Mouse (Mus musculus) MEL (cell line): Measurements from ENCODE around the gene Zfp362. TPM values are rescaled to one million over a fixed set of nuclear protein-coding genes. Genes with fewer than 3 reads are reported as not detected.

Experiments used
- DNase-seq: peaks from one replicate; pipeline ENCODE4 v3.0.0; 2011; ENCODE audit warnings: low read depth, low spot score
- H3K27ac ChIP-seq: 2 replicates; pipeline ENCODE4 v1.5.1; 2012; ENCODE audit warnings: low read depth, mild to moderate bottlenecking, control low read depth, low read length, moderate library complexity; ENCODE audit not compliant: control insufficient read depth
- H3K27me3 ChIP-seq, 2 experiments: fragments of 150-350 bp in 1 of 2; sonication (generic) in 1 of 2; 2 replicates each; pipeline ENCODE4 v1.6.1; 2012; ENCODE audit warnings: low read length in 2 of 2, mild to moderate bottlenecking in 2 of 2, improper control_type of control experiment in 1 of 2, moderate library complexity in 1 of 2; ENCODE audit not compliant: insufficient read depth in 2 of 2, control insufficient read depth in 1 of 2
- H3K36me3 ChIP-seq, 2 experiments: 2 replicates each; pipeline ENCODE4 v1.6.1; 2012 to 2014; ENCODE audit warnings: low read length in 2 of 2, improper control_type of control experiment in 1 of 2, inconsistent platforms in 1 of 2, mild to moderate bottlenecking in 1 of 2; ENCODE audit not compliant: insufficient read depth in 2 of 2, control insufficient read depth in 1 of 2
- H3K4me1 ChIP-seq, 2 experiments: fragments of 150-350 bp in 1 of 2; sonication (generic) in 1 of 2; 2 replicates each; pipeline ENCODE4 v1.6.1; 2012; ENCODE audit warnings: low read length in 2 of 2, improper control_type of control experiment in 1 of 2, mild to moderate bottlenecking in 1 of 2; ENCODE audit not compliant: insufficient read depth in 2 of 2, control insufficient read depth in 1 of 2
- H3K4me3 ChIP-seq, 2 experiments: fragments of 150-350 bp in 1 of 2; sonication (generic) in 1 of 2; 2 replicates each; pipeline ENCODE4 v1.5.1; 2012; ENCODE audit warnings: low read depth in 2 of 2, low read length in 2 of 2, mild to moderate bottlenecking in 2 of 2, moderate library complexity in 2 of 2, control low read depth in 1 of 2, improper control_type of control experiment in 1 of 2; ENCODE audit not compliant: control insufficient read depth in 1 of 2, insufficient read depth in 1 of 2
- H3K79me2 ChIP-seq: 2 replicates; pipeline ENCODE4 v1.6.1; 2012; ENCODE audit warnings: mild to moderate bottlenecking, low read length, moderate library complexity; ENCODE audit not compliant: control insufficient read depth, poor library complexity, insufficient read depth
- H3K9ac ChIP-seq: 2 replicates; pipeline ENCODE4 v1.6.1; 2012; ENCODE audit warnings: low read depth, mild to moderate bottlenecking, control low read depth, low read length, moderate library complexity; ENCODE audit not compliant: control insufficient read depth, poor library complexity, severe bottlenecking
- H3K9me3 ChIP-seq: fragments of 150-350 bp; sonication (generic); replicated peaks from 2 replicates; pipeline ENCODE4 v1.6.1; 2012; ENCODE audit warnings: mild to moderate bottlenecking, low read length, improper control_type of control experiment, moderate library complexity; ENCODE audit not compliant: insufficient read depth
- BHLHE40 ChIP-seq: IDR thresholded peaks from 2 replicates; pipeline ENCODE4 v1.6.1; 2012; ENCODE audit warnings: low read depth, mild to moderate bottlenecking, inconsistent platforms, low read length, improper control_type of control experiment, borderline replicate concordance
- CHD2 ChIP-seq: IDR thresholded peaks from 2 replicates; pipeline ENCODE4 v1.6.1; 2011; ENCODE audit warnings: low read length, improper control_type of control experiment
- E2F4 ChIP-seq: IDR thresholded peaks from 2 replicates; pipeline ENCODE4 v1.6.1; 2011; ENCODE audit warnings: low read depth, low read length, improper control_type of control experiment, borderline replicate concordance
- ELF1 ChIP-seq: IDR thresholded peaks from 2 replicates; pipeline ENCODE4 v1.6.1; 2014; ENCODE audit warnings: low read depth, mild to moderate bottlenecking, inconsistent platforms, low read length, improper control_type of control experiment, moderate library complexity
- EP300 ChIP-seq, 2 experiments: IDR thresholded peaks; 2 replicates each; pipeline ENCODE4 v1.6.1; 2011; ENCODE audit warnings: improper control_type of control experiment in 2 of 2, low read length in 2 of 2, low read depth in 1 of 2, mild to moderate bottlenecking in 1 of 2
- HCFC1 ChIP-seq: IDR thresholded peaks from 2 replicates; pipeline ENCODE4 v1.6.1; 2012; ENCODE audit warnings: low read depth, mild to moderate bottlenecking, inconsistent platforms, low read length, improper control_type of control experiment, moderate library complexity
- JUND ChIP-seq: IDR thresholded peaks from 2 replicates; pipeline ENCODE4 v1.6.1; 2011; ENCODE audit warnings: low read depth, mild to moderate bottlenecking, improper control_type of control experiment, low read length
- KAT2A ChIP-seq: conservative IDR thresholded peaks from 2 replicates; pipeline ENCODE4 v1.6.1; 2012; ENCODE audit warnings: low read depth, low read length, improper control_type of control experiment, inconsistent platforms
- MAFK ChIP-seq: IDR thresholded peaks from 2 replicates; pipeline ENCODE4 v1.6.1; 2011; ENCODE audit warnings: low read depth, mild to moderate bottlenecking, low read length, improper control_type of control experiment, borderline replicate concordance
- MAX ChIP-seq: IDR thresholded peaks from 2 replicates; pipeline ENCODE4 v1.6.1; 2011; ENCODE audit warnings: low read length, improper control_type of control experiment
- MAZ ChIP-seq: IDR thresholded peaks from 2 replicates; pipeline ENCODE4 v1.6.1; 2012; ENCODE audit warnings: low read depth, mild to moderate bottlenecking, inconsistent platforms, low read length, improper control_type of control experiment
- MXI1 ChIP-seq: IDR thresholded peaks from 2 replicates; pipeline ENCODE4 v1.6.1; 2011; ENCODE audit warnings: mild to moderate bottlenecking, low read depth, low read length, improper control_type of control experiment
- MYB ChIP-seq: IDR thresholded peaks from 2 replicates; pipeline ENCODE4 v1.6.1; 2011; ENCODE audit warnings: mild to moderate bottlenecking, low read depth, low read length, improper control_type of control experiment
- MYC ChIP-seq: IDR thresholded peaks from 2 replicates; pipeline ENCODE4 v1.6.1; 2011; ENCODE audit warnings: low read depth, mild to moderate bottlenecking, low read length, improper control_type of control experiment, moderate library complexity
- NELFE ChIP-seq: IDR thresholded peaks from 2 replicates; pipeline ENCODE4 v1.6.1; 2011; ENCODE audit warnings: low read depth, low read length, improper control_type of control experiment
- POLR2AphosphoS2 ChIP-seq: IDR thresholded peaks from 2 replicates; pipeline ENCODE4 v1.6.1; 2011; ENCODE audit warnings: low read length, improper control_type of control experiment
- POLR2AphosphoS5 ChIP-seq: IDR thresholded peaks from 2 replicates; pipeline ENCODE4 v1.6.1; 2012; ENCODE audit warnings: low read depth, borderline replicate concordance, mild to moderate bottlenecking, inconsistent platforms, low read length, moderate library complexity, mixed read lengths
- RAD21 ChIP-seq: IDR thresholded peaks from 2 replicates; pipeline ENCODE4 v1.6.1; 2011; ENCODE audit warnings: mild to moderate bottlenecking, low read depth, low read length, improper control_type of control experiment
- SIN3A ChIP-seq: IDR thresholded peaks from 2 replicates; pipeline ENCODE4 v1.6.1; 2012; ENCODE audit warnings: low read length, improper control_type of control experiment, inconsistent platforms
- SMC3 ChIP-seq: IDR thresholded peaks from 2 replicates; pipeline ENCODE4 v1.6.1; 2011; ENCODE audit warnings: low read depth, low read length, improper control_type of control experiment
- TAL1 ChIP-seq: IDR thresholded peaks from 2 replicates; pipeline ENCODE4 v1.6.1; 2012; ENCODE audit warnings: mild to moderate bottlenecking, inconsistent platforms, low read length, moderate library complexity, mixed read lengths
- TBP ChIP-seq: IDR thresholded peaks from 2 replicates; pipeline ENCODE4 v1.8.0; 2011; ENCODE audit warnings: low read depth, low read length, improper control_type of control experiment
- UBTF ChIP-seq: IDR thresholded peaks from 2 replicates; pipeline ENCODE4 v1.6.1; 2012; ENCODE audit warnings: low read depth, mild to moderate bottlenecking, inconsistent platforms, low read length, improper control_type of control experiment, moderate library complexity, borderline replicate concordance; ENCODE audit not compliant: insufficient read depth
- USF1 ChIP-seq: IDR thresholded peaks from 2 replicates; pipeline ENCODE4 v1.6.1; 2014; ENCODE audit warnings: low read depth, mild to moderate bottlenecking, inconsistent platforms, low read length, improper control_type of control experiment, moderate library complexity
- USF2 ChIP-seq, 2 experiments: IDR thresholded peaks; 2 replicates each; pipeline ENCODE4 v1.6.1; 2011 to 2012; ENCODE audit warnings: improper control_type of control experiment in 2 of 2, low read length in 2 of 2, borderline replicate concordance in 1 of 2, inconsistent platforms in 1 of 2, low read depth in 1 of 2, mild to moderate bottlenecking in 1 of 2; ENCODE audit not compliant: insufficient read depth in 1 of 2
- ZKSCAN1 ChIP-seq: IDR thresholded peaks from 2 replicates; pipeline ENCODE4 v1.6.1; 2012; ENCODE audit warnings: low read depth, mild to moderate bottlenecking, inconsistent platforms, low read length, improper control_type of control experiment, moderate library complexity
- ZMIZ1 ChIP-seq: IDR thresholded peaks from 2 replicates; pipeline ENCODE4 v1.6.1; 2012; ENCODE audit warnings: low read depth, mild to moderate bottlenecking, inconsistent platforms, low read length, improper control_type of control experiment, moderate library complexity
- ZNF384 ChIP-seq: IDR thresholded peaks from 2 replicates; pipeline ENCODE4 v1.6.1; 2012; ENCODE audit warnings: low read depth, mild to moderate bottlenecking, inconsistent platforms, low read length, improper control_type of control experiment
- polyA plus RNA-seq, 2 experiments: library from polyadenylated mRNA; stranded (reverse) in 1 of 2; unstranded in 1 of 2; fragments of >175 nt in 1 of 2; fragments of >200 nt in 1 of 2; gene quantifications; 2 replicates each; pipeline versions ENCODE4 v1.2.1 to v1.2.4; 2012; ENCODE audit warnings: low replicate concordance in 2 of 2, low read depth in 1 of 2; ENCODE audit not compliant: insufficient read length in 2 of 2, insufficient read depth in 1 of 2, missing spikeins in 1 of 2
- total RNA-seq: library from RNA; depleted of rRNA; stranded (reverse); fragments of 300-350 nt; gene quantifications from 2 replicates; pipeline ENCODE4 v1.2.3, GENCODE M21; 2012

Zfp362 gene
- total and polyA plus RNA-seq, 3 experiments: 2.4 to 30.1 TPM; not detected in 1

GRCm38 (mm10) chr4:128734217-128734616 is 71.6 kb downstream of the Zfp362 start:
- Histone ChIP-seq H3K4me1 (peaks cover 6 to 13% of the 10 kb centered on the region in 2 experiments; a peak in 3 of 4 replicates), H3K36me3 (peaks cover 2 to 11% of the 10 kb centered on the region in 2 experiments)

GRCm38 (mm10) chr4:128733496-128733895 is 72.3 kb downstream of the Zfp362 start:
- H3K9ac ChIP-seq: no peak overlapping the region
- H3K79me2 ChIP-seq: peaks cover 19% of the 10 kb centered on the region
- no peaks in the 10 kb centered on the region for H3K9me3 ChIP-seq
- no peak overlapping the region for H3K27ac ChIP-seq
- peaks cover 2 to 16% of the 10 kb centered on the region in 2 experiments for H3K36me3 ChIP-seq
- no peaks in the 10 kb centered on the region for H3K27me3 ChIP-seq
- H3K4me3 ChIP-seq: no peak overlapping the region
- TF ChIP-seq POLR2AphosphoS2 (no peak), USF1 (no peak), KAT2A (no peak), ZNF384 (no peak), SIN3A (no peak), MYB (no peak), MAX (no peak), MXI1 (no peak), EP300 (IDR thresholded peaks at IDR 0.05; ENCODE audit: low read depth in 1 of 2, low read length in 2 of 2) (no peak), UBTF (no peak), SMC3 (no peak), MYC (no peak), NELFE (no peak), MAFK (no peak), ZKSCAN1 (no peak)
- DNase-seq: no peak
- peaks cover 7 to 16% of the 10 kb centered on the region in 2 experiments; a peak in 3 of 4 replicates for H3K4me1 ChIP-seq

More at GRCm38 (mm10) chr4:128734217-128734616, 71.6 kb downstream of the Zfp362 start:
- H3K79me2 ChIP-seq: peaks cover 13% of the 10 kb centered on the region
- H3K9ac ChIP-seq: no peak overlapping the region
- H3K9me3 ChIP-seq: no peaks in the 10 kb centered on the region
- DNase-seq: no peak
- no peaks in the 10 kb centered on the region for H3K27me3 ChIP-seq
- H3K27ac ChIP-seq: no peak overlapping the region
- TF ChIP-seq BHLHE40 (no peak), RAD21 (no peak), POLR2AphosphoS2 (no peak), ZMIZ1 (no peak), JUND (no peak), E2F4 (no peak), HCFC1 (no peak), MYC (no peak), MXI1 (no peak), TAL1 (no peak), MAZ (no peak), POLR2AphosphoS5 (no peak), CHD2 (no peak), ELF1 (no peak), USF2 (IDR thresholded peaks at IDR 0.05; ENCODE audit: borderline replicate concordance in 1 of 2, insufficient read depth in 1 of 2, low read depth in 1 of 2, low read length in 2 of 2) (no peak), MAFK (no peak), EP300 (IDR thresholded peaks at IDR 0.05; ENCODE audit: low read depth in 1 of 2, low read length in 2 of 2) (no peak), TBP (no peak), MYB (no peak)
- H3K4me3 ChIP-seq: no peak overlapping the region
